Mouse (Mus musculus) hindbrain, embryonic 15.5 days (tissue): ENCODE data around the gene Corin. TPM values are rescaled to one million over a fixed set of nuclear protein-coding genes. Genes with fewer than 3 reads are reported as not detected.
A peak's percentile ranks its signal among the peaks of the same experiment; 100 is the strongest.

ENCODE experiments used
- ATAC-seq: fragments of 200-750 bp; cut with Nextera tagmentation; 2 replicates; pipeline ENCODE4 v1.8.0; 2017; ENCODE audit warnings: low read depth, moderate number of reproducible peaks, moderate TSS enrichment; ENCODE audit not compliant: low FRiP score
- H3K27ac ChIP-seq: fragments of 300-500 bp; sonication (generic); replicated peaks from 2 replicates; pipeline ENCODE4 v1.5.1; 2015; ENCODE audit warnings: mild to moderate bottlenecking, inconsistent platforms
- H3K27me3 ChIP-seq: fragments of 300-500 bp; sonication (generic); 2 replicates; pipeline ENCODE4 v1.6.1; 2015; ENCODE audit warnings: control low read depth, inconsistent platforms
- H3K36me3 ChIP-seq: fragments of 300-500 bp; sonication (generic); 2 replicates; pipeline ENCODE4 v1.6.1; 2015; ENCODE audit warnings: control low read depth, inconsistent platforms
- H3K4me1 ChIP-seq: fragments of 300-500 bp; sonication (generic); replicated peaks from 2 replicates; pipeline ENCODE4 v1.6.1; 2015; ENCODE audit warnings: control low read depth, inconsistent platforms
- H3K4me2 ChIP-seq: fragments of 300-500 bp; sonication (generic); 2 replicates; pipeline ENCODE4 v1.6.1; 2015; ENCODE audit warnings: moderate library complexity, mild to moderate bottlenecking, inconsistent platforms
- H3K4me3 ChIP-seq: fragments of 300-500 bp; sonication (generic); 2 replicates; pipeline ENCODE4 v1.5.1; 2015; ENCODE audit warnings: mild to moderate bottlenecking, inconsistent platforms
- H3K9ac ChIP-seq: fragments of 300-500 bp; sonication (generic); 2 replicates; pipeline ENCODE4 v1.6.1; 2015; ENCODE audit warnings: inconsistent platforms
- H3K9me3 ChIP-seq: fragments of 300-500 bp; sonication (generic); 2 replicates; pipeline ENCODE4 v1.6.1; 2016; ENCODE audit warnings: control low read depth, inconsistent platforms
- WGBS: fragments of 180-500 bp; shearing (Covaris S2); methylation state at CpG from one replicate; pipeline ENCODE4 v1.1.7; 2015; 5-methylcytosine and 5-hydroxymethylcytosine counted together
- polyA plus RNA-seq: library from polyadenylated mRNA; unstranded; fragments of >200 nt; fragmentation: Nextera tagmentation; extraction: Ambion mirVana; gene quantifications from 2 replicates; pipeline ENCODE4 v1.2.1, GENCODE M21; 2015

Gene Corin
- polyA plus RNA-seq, result 2.2 and 2.7 TPM in 2 replicates

- no peak within 1 kb of the TSS for H3K27ac ChIP-seq
- H3K9ac ChIP-seq, result peak within 1 kb of the TSS; percentile 29; the same call in 1 of the 2 replicates
- peak within 1 kb of the TSS; percentile 83 for H3K4me2 ChIP-seq
- H3K4me3 ChIP-seq, result peak within 1 kb of the TSS; percentile 43
- H3K9me3 ChIP-seq, result 0 out of 2 replicates have a peak, but pooled peaks cover 3% of the 10 kb centered on the region
- ATAC-seq, result peak; percentile 40; the same call in 1 of the 2 replicates
- no peaks in the 10 kb centered on the region for H3K36me3 ChIP-seq
- 1% methylated on average over 64 of the region's 64 CpGs for WGBS
- peaks cover 14% of the 10 kb centered on the region for H3K4me1 ChIP-seq
- peaks cover 37% of the 10 kb centered on the region for H3K27me3 ChIP-seq
These were observed at the start of gene Corin for GRCm38 (mm10) chr5:72503531-72504523. TSS of gene Corin (minus strand) at chr5:72504473.

- Histone ChIP-seq H3K36me3 (peaks cover 13% of the 10 kb centered on the region; the same call in 1 of the 2 replicates), H3K27me3 (no peaks in the 10 kb centered on the region), H3K9ac (no peak overlapping the region), H3K27ac (no peak overlapping the region), H3K4me2 (no peak overlapping the region), H3K4me1 (no peaks in the 10 kb centered on the region), H3K9me3 (no peaks in the 10 kb centered on the region), H3K4me3 (no peak overlapping the region)
- no peak for ATAC-seq
- WGBS, result 93% methylated on average over 3 of the region's 3 CpGs
These were observed 46.9 kb upstream of the Corin start for GRCm38 (mm10) chr5:72551209-72551608.

GRCm38 (mm10) chr5:72528896-72529295 is 24.6 kb upstream of the Corin start:
- H3K27ac ChIP-seq, result no peak overlapping the region
- WGBS, result 93% methylated on average over 3 of the region's 3 CpGs
- H3K4me3 ChIP-seq, result no peak overlapping the region
- H3K9ac ChIP-seq, result no peak overlapping the region
- no peaks in the 10 kb centered on the region for H3K9me3 ChIP-seq
- no peak for ATAC-seq
- no peak overlapping the region for H3K4me2 ChIP-seq
- H3K36me3 ChIP-seq, result peaks cover 27% of the 10 kb centered on the region
- no peaks in the 10 kb centered on the region for H3K4me1 ChIP-seq
- no peaks in the 10 kb centered on the region for H3K27me3 ChIP-seq

- H3K4me1 ChIP-seq, result no peaks in the 10 kb centered on the region
- no peak overlapping the region for H3K4me3 ChIP-seq
- no peak overlapping the region for H3K9ac ChIP-seq
- H3K4me2 ChIP-seq, result no peak overlapping the region
- H3K9me3 ChIP-seq, result no peaks in the 10 kb centered on the region
- no peaks in the 10 kb centered on the region for H3K27me3 ChIP-seq
- no peak for ATAC-seq
- peaks cover 32% of the 10 kb centered on the region for H3K36me3 ChIP-seq
- 89% methylated on average over 5 of the region's 5 CpGs for WGBS
- H3K27ac ChIP-seq, result no peak overlapping the region
These were observed 9.5 kb upstream of the Corin start for GRCm38 (mm10) chr5:72513808-72514207.

- peak; percentile 16; the same call in 1 of the 2 replicates for ATAC-seq
- 72% methylated on average over 5 of the region's 5 CpGs for WGBS
- peaks cover 35% of the 10 kb centered on the region for H3K27me3 ChIP-seq
- H3K4me1 ChIP-seq, result peaks cover 14% of the 10 kb centered on the region
- no peak overlapping the region for H3K9ac ChIP-seq
- H3K4me2 ChIP-seq, result no peak overlapping the region
- H3K9me3 ChIP-seq, result 0 out of 2 replicates have a peak, but pooled peaks cover 3% of the 10 kb centered on the region
- no peaks in the 10 kb centered on the region for H3K36me3 ChIP-seq
- no peak overlapping the region for H3K4me3 ChIP-seq
- H3K27ac ChIP-seq, result no peak overlapping the region
These were observed 1.5 kb upstream of the Corin start for GRCm38 (mm10) chr5:72505740-72506139.

- Histone ChIP-seq H3K4me1 (peaks cover 14% of the 10 kb centered on the region), H3K27me3 (peaks cover 37% of the 10 kb centered on the region), H3K4me3 (no peak overlapping the region)
These were observed 1.5 kb downstream of the Corin start for GRCm38 (mm10) chr5:72502778-72503177.

GRCm38 (mm10) chr5:72501763-72502162 is 2.5 kb downstream of the Corin start:
- Histone ChIP-seq H3K4me1 (peaks cover 14% of the 10 kb centered on the region), H3K27ac (no peak overlapping the region), H3K4me3 (no peak overlapping the region), H3K27me3 (peaks cover 37% of the 10 kb centered on the region), H3K9ac (no peak overlapping the region), H3K4me2 (no peak overlapping the region), H3K9me3 (no peaks in the 10 kb centered on the region), H3K36me3 (no peaks in the 10 kb centered on the region)
- ATAC-seq, result no peak
- 56% methylated on average over 3 of the region's 3 CpGs for WGBS

More at GRCm38 (mm10) chr5:72502778-72503177, 1.5 kb downstream of the Corin start:
- Histone ChIP-seq H3K9me3 (no peaks in the 10 kb centered on the region), H3K27ac (no peak overlapping the region), H3K36me3 (no peaks in the 10 kb centered on the region), H3K4me2 (peak overlapping the region; percentile 83), H3K9ac (no peak overlapping the region)
- ATAC-seq, result no peak
- WGBS, result 69% methylated on average over 8 of the region's 8 CpGs

GRCm38 (mm10) chr5:72498271-72498670 is 6.0 kb downstream of the Corin start:
- Histone ChIP-seq H3K9me3 (no peaks in the 10 kb centered on the region), H3K27me3 (peaks cover 15% of the 10 kb centered on the region), H3K4me3 (no peak overlapping the region), H3K27ac (no peak overlapping the region), H3K36me3 (no peaks in the 10 kb centered on the region), H3K4me1 (peaks cover 2% of the 10 kb centered on the region; the same call in 1 of the 2 replicates), H3K9ac (no peak overlapping the region), H3K4me2 (no peak overlapping the region)
- 77% methylated on average over 10 of the region's 10 CpGs for WGBS
- ATAC-seq, result no peak

- Histone ChIP-seq H3K4me3 (no peak overlapping the region), H3K4me2 (no peak overlapping the region), H3K9ac (no peak overlapping the region), H3K36me3 (no peaks in the 10 kb centered on the region), H3K27me3 (0 out of 2 replicates have a peak, but pooled peaks cover 2% of the 10 kb centered on the region), H3K9me3 (no peaks in the 10 kb centered on the region), H3K27ac (no peak overlapping the region), H3K4me1 (no peaks in the 10 kb centered on the region)
- WGBS, result 80% methylated on average over 4 of the region's 4 CpGs
- ATAC-seq, result no peak
These were observed 7.5 kb downstream of the Corin start for GRCm38 (mm10) chr5:72496756-72497155.

- no peaks in the 10 kb centered on the region for H3K27me3 ChIP-seq
- no peaks in the 10 kb centered on the region for H3K36me3 ChIP-seq
- no peak overlapping the region for H3K9ac ChIP-seq
- ATAC-seq, result no peak
- WGBS, result 73% methylated on average over 7 of the region's 7 CpGs
- no peak overlapping the region for H3K4me2 ChIP-seq
- no peaks in the 10 kb centered on the region for H3K4me1 ChIP-seq
- no peaks in the 10 kb centered on the region for H3K9me3 ChIP-seq
- H3K27ac ChIP-seq, result no peak overlapping the region
- H3K4me3 ChIP-seq, result no peak overlapping the region
These were observed 10.4 kb downstream of the Corin start for GRCm38 (mm10) chr5:72493906-72494305.

GRCm38 (mm10) chr5:72491232-72491631 is 13.0 kb downstream of the Corin start:
- WGBS, result 58% methylated on average over 2 of the region's 2 CpGs
- ATAC-seq, result no peak
- no peak overlapping the region for H3K9ac ChIP-seq
- no peak overlapping the region for H3K4me2 ChIP-seq
- H3K36me3 ChIP-seq, result no peaks in the 10 kb centered on the region
- no peaks in the 10 kb centered on the region for H3K4me1 ChIP-seq
- H3K4me3 ChIP-seq, result no peak overlapping the region
- H3K27ac ChIP-seq, result no peak overlapping the region
- H3K27me3 ChIP-seq, result no peaks in the 10 kb centered on the region
- H3K9me3 ChIP-seq, result no peaks in the 10 kb centered on the region

- H3K27ac ChIP-seq, result no peak overlapping the region
- H3K4me2 ChIP-seq, result no peak overlapping the region
- H3K9me3 ChIP-seq, result no peaks in the 10 kb centered on the region
- H3K4me1 ChIP-seq, result no peaks in the 10 kb centered on the region
- WGBS, result 31% methylated on average over 7 of the region's 7 CpGs
- no peak for ATAC-seq
- no peaks in the 10 kb centered on the region for H3K36me3 ChIP-seq
- H3K27me3 ChIP-seq, result no peaks in the 10 kb centered on the region
- no peak overlapping the region for H3K9ac ChIP-seq
- H3K4me3 ChIP-seq, result no peak overlapping the region
These were observed 23.8 kb downstream of the Corin start for GRCm38 (mm10) chr5:72480456-72480855.
